Mouse (Mus musculus): ENCODE measurements at regions not wholly inside any gene's neighbourhood (a gene's known extent, or its start where the extent isn't known, plus 50 kb on each side); places are given as distances from the start of the nearest gene placed in this dataset.

GRCm38 (mm10) chr13:11490766-11491165 lies 616.0 kb downstream of the Ryr2 start:
- no peak for DNase-seq

GRCm38 (mm10) chr13:11483142-11483541 lies 623.6 kb downstream of the Ryr2 start:
- no peak for DNase-seq

GRCm38 (mm10) chr13:11482701-11483100 lies 624.0 kb downstream of the Ryr2 start:
- no peak for DNase-seq

GRCm38 (mm10) chr13:11460251-11460650 lies 646.5 kb downstream of the Ryr2 start:
- DNase-seq = no peak

- no peak for DNase-seq
These were observed 651.6 kb downstream of the Ryr2 start for GRCm38 (mm10) chr13:11455113-11455512.

- no peak for DNase-seq
These were observed 654.3 kb downstream of the Ryr2 start for GRCm38 (mm10) chr13:11452448-11452847.

GRCm38 (mm10) chr13:11432465-11433339 lies 674.0 kb downstream of the Ryr2 start:
- no peak for DNase-seq

GRCm38 (mm10) chr13:11426820-11427219 lies 679.9 kb downstream of the Ryr2 start:
- DNase-seq = no peak

- no peak for DNase-seq
These were observed 714.7 kb downstream of the Ryr2 start for GRCm38 (mm10) chr13:11392027-11392426.

- no peak for DNase-seq
These were observed 731.3 kb downstream of the Ryr2 start for GRCm38 (mm10) chr13:11375452-11375851.

GRCm38 (mm10) chr13:11369456-11369855 lies 737.3 kb downstream of the Ryr2 start:
- DNase-seq = no peak

GRCm38 (mm10) chr13:11362872-11363271 lies 743.9 kb downstream of the Ryr2 start:
- no peak for DNase-seq

GRCm38 (mm10) chr13:11348502-11348849 lies 758.3 kb downstream of the Ryr2 start:
- no peak for DNase-seq

GRCm38 (mm10) chr13:11347787-11348501 lies 758.8 kb downstream of the Ryr2 start:
- no peak for DNase-seq

GRCm38 (mm10) chr13:11344500-11344899 lies 762.2 kb downstream of the Ryr2 start:
- no peak for DNase-seq

- DNase-seq = no peak
These were observed 768.5 kb downstream of the Ryr2 start for GRCm38 (mm10) chr13:11338297-11338616.

GRCm38 (mm10) chr13:11337610-11338296 lies 769.0 kb downstream of the Ryr2 start:
- no peak for DNase-seq

- DNase-seq = no peak
These were observed 769.8 kb downstream of the Ryr2 start for GRCm38 (mm10) chr13:11336958-11337357.

GRCm38 (mm10) chr13:11331991-11332390 lies 774.8 kb downstream of the Ryr2 start:
- no peak for DNase-seq

- no peak for DNase-seq
These were observed 798.0 kb downstream of the Ryr2 start for GRCm38 (mm10) chr13:11308716-11309115.

- no peak for DNase-seq
These were observed 811.3 kb downstream of the Ryr2 start for GRCm38 (mm10) chr13:11295493-11295892.

- no peak for DNase-seq
These were observed 812.1 kb downstream of the Ryr2 start for GRCm38 (mm10) chr13:11294689-11295088.

GRCm38 (mm10) chr13:11293750-11294149 lies 813.0 kb downstream of the Ryr2 start:
- DNase-seq = no peak

- no peak for DNase-seq
These were observed 832.8 kb downstream of the Ryr2 start for GRCm38 (mm10) chr13:11273896-11274295.
